Mouse (Mus musculus): Measurements from ENCODE around the gene Cers1.

Cers1 gene

DNA sequence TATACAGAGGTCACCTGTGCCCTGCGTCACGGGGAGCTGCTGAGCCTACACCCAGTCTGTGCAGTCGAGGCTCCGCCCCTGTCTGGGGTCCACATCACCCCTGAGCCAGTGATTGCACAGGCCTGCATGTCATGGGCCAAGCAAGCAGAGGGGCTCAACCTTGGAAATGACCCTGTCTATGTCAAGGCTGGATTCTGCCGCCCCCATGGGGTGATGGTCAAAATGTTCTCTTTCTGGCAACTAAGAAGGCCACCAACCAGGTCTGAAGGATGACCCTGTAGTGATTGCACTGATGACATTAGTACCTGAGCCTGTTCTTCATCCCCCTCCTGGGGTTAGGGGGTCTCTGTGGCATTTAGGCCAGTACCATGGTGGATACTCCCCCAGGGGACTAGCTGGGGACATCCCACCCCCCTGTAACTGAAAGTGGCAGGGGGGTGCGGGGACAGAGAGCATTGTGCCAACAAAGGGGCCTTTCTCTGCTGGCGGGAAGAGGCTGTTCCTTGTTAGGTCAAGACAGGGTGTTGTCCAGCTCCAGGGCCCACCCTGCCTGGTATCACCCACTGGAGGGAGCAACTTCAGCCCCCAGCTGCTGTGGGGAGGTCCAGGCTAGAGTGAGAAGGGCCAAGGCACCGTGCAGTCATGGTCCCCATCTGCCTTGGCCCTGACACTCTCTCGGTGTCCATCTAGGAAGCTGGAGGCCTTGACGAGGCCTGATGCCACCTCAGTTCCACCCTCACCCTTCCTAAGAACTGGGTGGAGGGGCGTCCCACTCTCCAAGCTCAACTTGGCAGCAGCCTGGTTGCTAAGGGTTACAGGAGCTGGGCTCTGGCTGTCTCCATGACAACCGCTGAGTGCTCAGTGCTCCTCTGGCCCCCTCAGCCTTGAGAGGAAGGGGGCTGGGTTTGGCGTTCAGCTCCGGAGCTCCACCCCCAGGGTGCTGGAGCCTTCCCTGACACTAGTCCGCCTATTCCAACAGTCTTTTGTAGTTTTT, 1.2 kb downstream of the Cers1 start:
- DNase-seq, result no peak

DNA sequence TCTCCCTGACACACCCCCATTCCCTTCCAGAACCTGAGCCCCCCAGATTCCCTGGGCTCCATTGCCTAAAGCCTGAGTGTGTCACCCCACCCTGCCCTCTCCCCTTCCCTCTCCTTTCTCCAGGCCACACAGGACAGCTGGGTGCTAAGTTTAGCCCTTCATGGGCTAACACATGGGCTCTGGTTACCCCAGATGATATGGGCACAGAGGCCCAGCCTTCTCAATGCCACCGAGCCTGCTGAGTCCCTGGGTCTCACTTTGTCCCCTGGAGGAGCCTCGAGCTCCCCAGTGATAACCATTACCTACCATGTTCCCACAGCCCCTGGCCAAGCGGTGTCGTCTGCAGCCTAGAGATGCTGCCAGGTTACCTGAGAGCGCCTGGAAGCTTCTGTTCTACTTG, 2.3 kb downstream of the Cers1 start:
- DNase-seq, result no peak

DNA sequence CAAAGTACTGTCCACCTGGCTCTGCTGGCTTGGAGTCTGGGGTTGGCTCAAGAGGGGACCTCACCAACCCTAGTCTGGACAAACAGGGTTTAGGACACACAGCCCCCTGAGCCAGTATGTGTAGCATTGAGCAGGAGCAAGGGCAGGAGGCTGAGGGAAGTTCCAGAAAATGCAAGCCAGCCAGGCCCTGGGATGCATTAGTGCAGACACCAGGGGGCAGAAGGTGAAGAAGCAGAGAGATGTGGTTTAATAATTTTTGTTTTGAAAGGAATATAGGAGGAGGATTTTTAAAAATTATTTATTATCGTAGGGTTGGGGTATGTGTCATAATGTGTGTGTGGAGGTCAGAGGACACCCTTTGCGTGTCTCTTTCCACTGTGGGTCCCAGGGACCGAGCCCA, 8.1 kb downstream of the Cers1 start:
- no peak for DNase-seq

DNA sequence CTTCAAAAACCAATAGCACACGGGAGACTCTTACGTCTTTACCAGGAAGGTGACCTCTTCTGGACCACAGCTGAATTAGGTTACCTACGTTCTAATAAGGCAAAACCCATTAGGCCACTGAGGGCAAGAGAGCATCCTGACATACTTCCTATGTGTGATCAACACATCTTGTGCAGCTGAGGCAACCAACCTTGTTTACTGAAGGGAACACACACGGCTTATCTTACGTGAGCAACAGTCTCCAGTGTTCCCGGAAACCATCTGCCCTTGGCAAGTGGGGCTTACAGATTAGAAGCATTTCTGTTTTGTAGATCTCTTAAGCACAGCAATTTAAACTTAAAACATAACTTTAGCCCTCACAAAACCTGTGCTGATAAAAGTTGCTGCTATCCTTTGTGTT, 11.9 kb downstream of the Cers1 start:
- no peak for DNase-seq

DNA sequence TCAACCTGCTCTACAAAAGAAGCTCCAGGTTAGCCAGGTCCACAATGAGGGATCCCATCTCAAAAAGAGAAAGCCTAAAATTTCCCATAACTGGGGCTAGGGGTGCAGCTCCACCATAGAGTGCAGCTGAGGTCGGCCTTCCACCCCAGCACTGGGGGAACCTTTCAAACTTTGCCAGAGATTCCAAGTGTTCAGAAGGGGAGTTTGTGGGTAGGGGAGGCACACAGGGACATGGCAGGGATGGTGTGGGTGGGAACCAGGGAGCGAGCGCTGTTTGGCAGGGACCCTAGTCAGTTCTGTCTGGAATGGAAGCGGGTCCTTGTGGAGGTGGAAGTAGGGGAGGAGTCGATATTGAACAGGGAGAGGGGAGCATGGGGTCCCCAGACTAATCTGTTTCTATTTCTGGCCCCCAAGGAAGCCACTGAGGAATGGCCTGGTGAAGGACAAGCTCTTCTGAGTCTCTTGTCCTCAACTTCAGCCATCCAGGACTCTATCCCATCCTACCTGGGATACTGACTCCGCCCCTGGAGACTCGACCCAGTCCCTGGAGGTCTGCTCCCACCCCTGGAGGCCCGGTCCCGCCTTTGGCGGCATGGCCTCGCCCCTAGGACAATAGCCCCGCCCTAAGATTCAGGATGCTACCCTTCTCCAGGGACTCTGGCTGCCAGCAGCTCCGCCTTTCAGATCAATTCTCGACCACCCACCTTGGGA, 13.7 kb downstream of the Cers1 start, which contains the start of gene Gdf1:
Gdf1 (plus strand) TSS at position 694 of the 711 bp plus-strand sequence.
- no peak for DNase-seq

- DNase-seq, result no peak
These were observed 14.5 kb downstream of the Cers1 start for GRCm38 (mm10) chr8:70329835-70330740.

DNA sequence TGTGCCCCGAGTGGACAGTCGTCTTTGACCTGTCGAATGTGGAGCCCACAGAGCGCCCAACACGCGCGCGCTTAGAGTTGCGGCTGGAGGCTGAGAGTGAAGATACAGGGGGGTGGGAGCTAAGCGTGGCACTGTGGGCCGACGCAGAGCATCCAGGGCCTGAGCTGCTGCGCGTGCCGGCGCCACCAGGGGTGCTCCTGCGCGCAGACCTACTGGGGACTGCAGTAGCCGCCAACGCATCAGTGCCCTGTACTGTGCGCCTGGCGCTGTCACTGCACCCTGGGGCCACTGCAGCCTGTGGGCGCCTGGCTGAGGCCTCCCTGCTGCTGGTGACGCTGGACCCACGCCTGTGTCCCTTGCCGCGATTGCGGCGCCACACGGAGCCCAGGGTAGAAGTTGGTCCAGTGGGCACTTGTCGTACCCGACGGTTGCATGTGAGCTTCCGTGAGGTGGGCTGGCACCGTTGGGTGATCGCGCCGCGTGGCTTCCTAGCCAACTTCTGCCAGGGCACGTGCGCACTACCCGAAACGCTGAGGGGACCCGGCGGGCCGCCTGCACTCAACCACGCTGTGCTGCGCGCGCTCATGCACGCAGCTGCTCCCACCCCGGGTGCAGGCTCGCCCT, 15.3 kb downstream of the Cers1 start:
- DNase-seq, result no peak

DNA sequence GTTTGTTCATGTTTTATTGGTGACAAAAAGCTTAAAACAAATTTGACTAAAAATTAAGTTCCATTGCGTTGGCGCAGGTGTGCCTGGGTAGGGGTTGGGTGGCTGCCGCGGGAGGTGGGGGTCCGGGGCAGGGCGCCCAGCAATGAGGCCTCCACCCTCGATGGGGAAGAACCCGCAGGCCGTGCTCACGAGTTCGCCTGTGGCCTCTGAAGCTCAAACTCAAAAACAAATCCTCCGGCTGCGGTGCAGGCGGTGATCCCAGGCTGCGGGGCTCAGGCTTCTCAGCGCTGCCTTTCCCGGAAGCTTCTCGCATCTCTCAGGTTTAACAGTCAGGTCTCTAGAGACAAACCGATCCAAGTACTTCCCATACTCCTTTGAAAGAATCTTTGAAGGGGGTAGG, 16.0 kb downstream of the Cers1 start:
- DNase-seq, result no peak

GRCm38 (mm10) chr8:70332070-70332877, 16.7 kb downstream of the Cers1 start:
- no peak for DNase-seq

GRCm38 (mm10) chr8:70332878-70333202, 17.3 kb downstream of the Cers1 start:
- DNase-seq, result no peak

DNA sequence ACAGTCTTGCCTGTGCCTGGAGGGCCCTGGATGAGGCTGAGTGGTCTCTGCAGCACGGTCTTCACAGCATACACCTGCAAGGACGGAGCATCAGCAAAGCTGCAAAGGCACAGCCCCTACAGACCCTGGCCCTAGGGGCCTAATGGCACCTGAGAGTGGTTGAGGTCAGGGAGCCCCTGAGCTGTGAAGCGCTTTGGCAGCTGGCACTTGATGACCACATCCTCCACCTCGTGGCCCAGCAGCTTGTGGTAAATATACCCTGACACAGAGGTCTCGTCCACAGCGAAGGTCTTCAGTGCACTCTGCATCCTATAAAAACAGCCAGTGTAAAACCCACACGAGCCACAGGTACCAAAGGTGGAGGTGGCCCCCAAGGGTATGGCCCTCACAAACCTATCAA, 23.4 kb downstream of the Cers1 start:
- no peak for DNase-seq

- DNase-seq, result no peak
These were observed 25.1 kb downstream of the Cers1 start for GRCm38 (mm10) chr8:70340659-70341058.

- DNase-seq, result no peak
These were observed 26.4 kb downstream of the Cers1 start for GRCm38 (mm10) chr8:70342007-70342406.

GRCm38 (mm10) chr8:70343076-70343475, 27.5 kb downstream of the Cers1 start:
- DNase-seq, result no peak

GRCm38 (mm10) chr8:70343696-70344095, 28.1 kb downstream of the Cers1 start:
- DNase-seq, result no peak

DNA sequence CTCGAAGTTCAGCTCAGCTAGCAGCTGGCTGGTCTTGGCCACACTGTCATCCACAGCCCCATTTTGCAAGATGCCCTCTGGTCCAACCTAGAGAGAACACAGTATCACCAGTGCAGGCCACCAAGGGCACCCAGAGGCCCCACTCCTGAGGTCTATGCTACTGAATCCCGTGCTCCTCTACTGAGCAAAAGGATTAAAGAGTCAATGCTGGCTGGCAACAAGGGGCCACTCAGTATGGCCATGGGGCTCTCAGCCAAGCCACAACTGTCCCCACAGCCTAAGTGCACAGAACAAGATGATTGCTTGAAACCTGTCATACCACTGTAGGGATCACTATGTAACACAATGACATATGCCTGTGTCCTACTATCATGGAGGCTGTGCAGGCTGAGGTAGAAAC, 28.7 kb downstream of the Cers1 start:
- DNase-seq, result no peak

- no peak for DNase-seq
These were observed 31.9 kb downstream of the Cers1 start for GRCm38 (mm10) chr8:70347443-70347842.

DNA sequence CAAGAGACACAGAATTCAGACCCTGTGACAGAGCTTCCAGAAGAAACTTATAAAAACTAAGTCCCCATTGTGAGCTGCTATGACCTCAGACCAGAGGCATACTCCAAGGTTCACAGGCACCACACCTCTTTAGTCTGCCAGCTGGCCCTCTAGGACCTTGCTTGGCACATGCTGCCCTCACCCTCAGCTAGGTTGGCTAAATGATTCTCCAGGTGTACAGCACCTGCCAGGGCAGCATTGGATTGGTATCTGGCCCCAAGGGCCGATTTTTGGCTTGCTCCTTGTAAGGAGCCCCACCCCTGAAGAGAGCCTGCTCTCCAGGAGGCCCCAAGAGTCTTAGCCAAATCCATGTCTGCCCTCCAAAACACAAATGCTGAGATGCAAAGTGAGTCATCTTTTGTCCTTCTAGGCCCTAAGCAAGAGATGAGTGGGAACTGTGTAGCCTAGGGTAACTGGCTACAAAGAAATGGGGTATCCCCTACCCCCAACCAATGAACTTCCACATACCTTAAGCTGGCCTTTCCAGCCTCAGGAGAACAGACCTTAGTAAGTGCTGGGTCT, 32.4 kb downstream of the Cers1 start:
- DNase-seq, result no peak

- no peak for DNase-seq
These were observed 35.7 kb downstream of the Cers1 start for GRCm38 (mm10) chr8:70351035-70351999.

DNA sequence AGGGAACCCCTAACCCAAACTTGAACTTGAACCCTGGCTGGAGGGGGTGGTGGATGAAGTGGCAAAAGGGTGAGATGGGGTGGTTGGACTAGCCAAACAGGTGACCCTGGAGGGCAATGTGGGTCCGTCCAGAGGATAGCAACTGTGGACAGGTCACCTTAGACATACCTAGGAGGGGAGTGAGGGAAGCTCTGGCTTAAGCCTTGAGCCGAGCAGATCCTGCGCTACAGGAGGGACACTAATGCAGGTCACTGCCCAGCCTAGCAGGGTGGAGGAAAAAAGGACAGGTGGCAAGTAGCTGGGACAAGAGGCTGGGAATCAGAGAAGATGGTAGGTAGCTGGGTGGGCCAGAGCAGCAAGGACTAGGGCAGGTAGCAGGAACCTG, 36.4 kb downstream of the Cers1 start:
- DNase-seq, result no peak
